Mouse (Mus musculus): ENCODE data around the gene Nkapl.
"Not testable (repeated sequence)": the region's sequence is repeated elsewhere in the genome, so short reads cannot be mapped to it uniquely, and the experiment has no call there.

The Nkapl gene

DNA sequence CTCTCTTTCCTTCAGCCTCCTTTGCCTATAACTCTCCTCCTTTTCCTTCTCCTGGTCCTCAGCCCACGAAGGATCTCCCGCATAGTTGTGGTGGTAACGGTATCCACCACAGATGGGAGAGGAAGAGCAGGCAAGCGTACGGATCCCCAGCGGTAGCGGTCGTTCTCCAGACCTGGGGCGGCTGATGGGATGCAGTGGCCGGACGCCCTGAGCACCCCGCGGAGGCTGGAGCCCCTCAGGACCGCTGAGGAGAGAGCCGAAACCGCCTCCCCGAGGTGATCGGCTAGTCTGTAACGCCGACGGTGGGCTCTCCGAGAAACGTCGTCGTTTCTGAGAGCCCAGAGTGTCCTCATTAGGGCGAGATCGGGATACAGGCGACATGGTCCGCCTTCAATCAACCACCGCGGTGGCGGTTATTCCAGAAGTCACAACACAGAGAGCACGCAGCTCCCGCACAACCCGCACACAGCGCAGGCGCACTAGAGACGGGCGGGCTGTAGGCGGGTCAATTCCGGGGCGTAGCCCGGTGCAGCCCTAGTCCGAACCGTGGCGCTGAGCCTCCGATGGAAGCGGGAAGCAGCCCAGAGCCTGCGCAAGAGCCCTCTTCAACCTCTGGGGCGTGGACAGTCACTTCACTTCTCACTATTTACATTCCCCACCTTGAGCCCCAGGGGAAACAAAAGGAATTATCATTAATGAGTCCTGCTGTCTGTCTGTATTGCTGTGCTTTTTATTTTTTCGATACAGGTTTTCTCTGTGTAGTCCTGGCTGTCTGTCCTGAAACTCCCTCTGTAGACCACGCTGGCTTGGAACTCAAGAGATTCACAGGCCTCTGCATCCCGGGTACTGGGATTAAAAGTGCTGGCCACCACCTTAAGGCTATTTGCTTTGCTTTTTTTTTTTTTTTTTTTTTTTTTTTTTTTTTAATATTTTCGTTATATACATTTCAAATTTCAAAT lies at the start of gene Nkapl:
Nkapl (minus strand) TSS at position 449 of the 959 bp plus-strand sequence.
- peak; percentile 66 to 69 for DNase-seq (ENCODE audit: low spot score in 2 of 2)

DNA sequence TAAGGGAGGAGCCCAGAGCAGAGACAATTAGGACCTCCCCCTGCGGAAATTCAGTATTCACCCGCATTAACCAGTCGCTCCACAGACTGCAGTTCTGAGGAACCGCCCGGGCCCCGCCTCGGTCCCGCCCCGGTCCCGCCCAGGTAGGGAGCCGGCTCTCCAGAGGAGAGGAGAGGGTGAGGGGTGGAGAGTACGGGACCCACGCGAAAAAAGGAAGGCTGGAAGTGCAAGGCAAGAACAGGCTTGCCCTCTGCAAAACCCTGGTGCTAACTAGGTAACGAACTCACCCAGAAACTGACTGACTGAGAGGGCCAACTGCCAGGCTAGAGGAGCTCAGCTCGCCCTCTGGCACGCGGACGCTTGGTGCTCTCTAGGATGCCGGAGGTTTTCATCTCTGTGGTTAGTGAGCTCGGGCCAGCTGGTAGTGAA lies 37.9 kb upstream of the Nkapl start:
- peak; percentile 77 to 79 for DNase-seq (ENCODE audit: low spot score in 2 of 2)

DNA sequence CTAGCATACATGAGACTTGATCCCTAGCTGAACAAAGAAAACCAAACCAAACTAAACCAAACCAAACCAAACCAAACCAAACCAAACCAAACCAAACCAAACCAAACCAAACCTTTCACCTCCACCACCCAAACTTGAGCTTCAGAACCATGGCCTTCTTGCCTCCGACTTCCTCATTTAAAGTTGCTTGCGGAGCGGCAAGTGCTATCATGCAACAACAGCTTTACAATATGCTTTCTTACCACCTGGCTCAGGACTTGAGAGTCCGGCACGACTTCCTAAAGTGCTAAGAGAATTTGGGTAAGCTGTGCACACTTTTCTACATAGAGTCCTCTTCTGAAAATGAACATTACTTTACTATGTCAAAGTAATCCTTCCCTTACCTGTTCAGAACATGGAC lies 34.0 kb upstream of the Nkapl start:
- DNase-seq (ENCODE audit: low spot score in 2 of 2), result no peak

DNA sequence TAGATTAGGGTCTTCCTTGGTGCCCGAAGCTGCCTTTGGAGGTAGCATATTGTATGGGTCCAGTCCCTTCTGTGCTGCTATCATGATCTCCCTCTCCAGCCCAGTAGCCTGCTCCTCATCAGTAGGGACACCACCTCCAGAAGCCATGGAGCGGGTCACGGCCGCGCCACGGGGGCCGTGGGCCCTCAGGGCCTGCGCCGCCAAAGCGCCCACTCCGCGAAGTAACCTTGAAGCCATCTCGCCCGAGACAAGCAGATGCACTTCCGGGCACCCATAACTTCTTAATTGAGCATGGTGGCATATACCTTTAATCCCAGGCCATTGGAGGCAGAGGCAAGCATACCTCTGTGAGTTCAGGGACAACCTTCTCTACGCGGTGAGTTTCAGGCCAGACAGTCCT lies 32.9 kb upstream of the Nkapl start, which contains the start of gene Gm11273:
Gm11273 (minus strand) TSS at position 237 of the 400 bp plus-strand sequence.
- not testable (repeated sequence) for DNase-seq (ENCODE audit: low spot score in 2 of 2)

DNA sequence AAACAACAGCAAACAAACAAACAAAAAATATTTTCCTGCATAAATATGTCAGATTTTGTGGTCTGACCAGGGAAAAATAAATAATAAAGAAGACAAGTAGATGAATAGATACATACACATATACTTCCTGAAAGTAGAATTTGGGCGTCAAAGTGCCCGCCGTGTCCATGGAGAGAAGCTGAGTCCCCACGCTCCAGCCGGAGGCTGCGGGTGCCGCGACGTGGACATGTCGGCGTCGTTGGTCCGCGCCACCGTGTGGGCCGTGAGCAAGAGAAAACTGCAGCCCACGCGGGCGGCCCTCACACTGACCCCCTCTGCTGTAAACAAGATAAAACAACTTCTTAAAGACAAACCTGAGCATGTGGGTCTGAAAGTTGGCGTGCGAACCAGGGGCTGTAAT lies 26.8 kb upstream of the Nkapl start, which contains the start of gene AK157302:
AK157302 (plus strand) TSS at position 144 of the 400 bp plus-strand sequence.
- DNase-seq (ENCODE audit: low spot score in 2 of 2), result peak in 1 of 2 experiments; percentile 14

DNA sequence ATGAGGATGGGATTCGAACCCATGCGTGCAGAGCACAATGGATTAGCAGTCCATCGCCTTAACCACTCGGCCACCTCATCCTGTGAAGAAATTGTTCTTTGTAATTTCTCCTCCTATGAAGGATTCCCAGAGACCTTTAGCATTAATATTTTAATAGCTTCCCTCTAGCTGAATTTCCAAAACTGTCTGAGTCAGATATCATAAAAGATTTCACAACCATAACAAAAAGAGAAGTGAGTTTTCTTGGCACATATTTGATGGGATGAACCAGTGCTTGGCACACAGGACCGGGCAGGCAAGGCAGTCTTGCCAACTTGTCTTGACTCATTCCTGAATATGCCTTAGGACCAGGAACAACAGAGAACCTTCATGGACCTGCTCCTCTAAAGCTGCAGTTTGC lies 24.5 kb upstream of the Nkapl start:
- no peak for DNase-seq (ENCODE audit: low spot score in 2 of 2)

DNA sequence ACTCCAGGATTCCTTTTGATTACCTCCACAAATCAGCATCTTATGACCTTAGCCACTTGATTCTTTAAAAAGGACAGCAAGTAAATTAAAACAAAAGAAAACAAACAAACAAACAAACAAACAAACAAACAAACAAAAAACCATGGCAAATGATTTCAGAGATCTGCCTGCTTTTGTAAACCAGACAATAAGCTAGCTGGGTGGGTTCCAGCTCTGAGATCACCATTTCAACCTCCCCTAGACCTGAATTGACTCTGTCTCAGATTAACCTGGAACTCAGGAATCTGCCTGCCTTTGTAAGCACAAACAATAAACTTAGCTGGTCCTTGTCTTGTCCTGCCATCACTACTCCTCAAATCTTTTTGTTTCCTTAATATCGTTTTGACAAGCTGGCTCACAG lies 18.6 kb upstream of the Nkapl start:
- no peak for DNase-seq (ENCODE audit: low spot score in 2 of 2)

DNA sequence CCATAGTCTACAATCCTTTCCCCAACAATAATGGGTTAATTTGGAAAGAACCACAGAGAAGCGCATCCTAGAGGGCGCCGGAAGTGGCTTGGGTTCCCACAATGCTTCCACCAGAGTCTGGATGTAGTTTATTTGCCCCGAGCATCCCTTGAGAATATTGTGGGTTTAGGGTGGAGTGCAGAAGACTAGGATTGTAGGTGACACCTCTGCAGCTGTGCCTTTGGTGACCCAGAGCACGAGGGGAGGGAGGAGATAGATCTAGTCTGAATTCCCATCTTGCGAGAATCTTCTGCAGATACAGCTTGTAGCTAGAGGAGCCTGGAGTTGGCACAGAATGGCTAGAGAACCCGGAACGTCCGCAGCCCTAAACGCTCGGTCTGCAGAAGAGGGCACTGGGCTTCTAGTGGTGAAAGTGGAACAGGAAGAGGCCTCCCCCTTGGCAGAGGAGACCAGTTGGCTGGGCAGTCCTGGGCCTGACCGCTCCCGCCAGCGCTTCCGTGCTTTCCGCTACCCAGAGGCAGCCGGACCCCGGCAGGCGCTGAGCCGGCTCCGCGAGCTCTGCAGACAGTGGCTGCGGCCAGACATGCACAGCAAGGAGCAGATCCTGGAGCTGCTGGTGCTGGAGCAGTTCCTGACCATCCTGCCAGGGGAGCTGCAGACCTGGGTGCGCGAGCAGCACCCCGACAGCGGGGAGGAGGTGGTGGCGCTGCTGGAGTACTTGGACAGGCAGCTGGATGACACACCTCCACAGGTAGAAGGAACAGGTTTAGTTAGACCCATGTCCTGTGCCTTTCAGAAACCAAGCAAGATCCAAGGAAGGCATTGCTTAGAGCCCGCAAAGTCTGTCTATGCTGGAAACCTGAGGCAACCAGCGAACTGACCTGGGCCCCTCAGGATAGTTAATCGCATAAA lies 10.7 kb upstream of the Nkapl start, which contains the start of the genes Zkscan4 and Gm10065:
Zkscan4 (plus strand) TSS at position 149 of the 912 bp plus-strand sequence.
Gm10065 (minus strand) TSS at position 683 of the 912 bp plus-strand sequence.
- peak in 1 of 2 experiments; percentile 3 for DNase-seq (ENCODE audit: low spot score in 2 of 2)

DNA sequence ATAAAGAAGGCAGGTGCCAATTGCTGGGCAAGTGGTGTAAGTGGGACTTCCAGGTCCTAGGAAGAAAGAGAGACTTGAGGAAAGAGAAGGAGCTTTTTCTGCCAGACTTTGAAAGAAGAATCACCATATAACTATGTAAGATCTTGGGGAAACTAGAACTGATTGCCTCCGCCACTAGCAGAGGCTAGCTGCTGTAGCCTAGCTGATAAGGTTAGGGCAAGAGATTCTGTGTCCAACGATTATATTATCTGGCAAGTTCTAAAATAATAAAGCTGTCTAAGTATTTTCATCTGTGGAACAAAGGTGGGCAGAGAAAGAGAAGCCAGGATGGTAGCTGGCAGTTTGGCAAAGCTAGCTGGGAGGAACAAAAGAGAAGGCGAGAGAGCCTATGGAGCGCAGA lies 4.1 kb upstream of the Nkapl start:
- no peak for DNase-seq (ENCODE audit: low spot score in 2 of 2)

DNA sequence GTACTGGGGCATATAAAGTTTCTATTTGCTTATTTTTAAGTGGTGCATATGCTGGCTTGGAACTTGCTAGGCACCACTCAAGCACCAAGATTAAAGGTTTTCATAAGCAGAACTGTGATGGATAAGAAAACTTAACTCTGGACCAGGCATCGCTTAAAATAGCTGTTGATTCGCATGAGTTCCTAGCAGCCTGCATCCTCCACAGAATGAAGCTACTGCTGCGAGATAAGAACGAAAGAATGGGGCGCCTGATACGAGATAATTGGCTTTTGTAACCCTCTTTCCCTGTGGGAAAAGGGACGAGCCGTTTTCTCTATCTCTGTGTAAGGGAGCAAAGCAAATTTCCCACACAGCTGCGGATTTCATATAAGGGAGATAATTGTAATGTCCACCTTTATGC lies 788 bp upstream of the Nkapl start:
- no peak for DNase-seq (ENCODE audit: low spot score in 2 of 2)

DNA sequence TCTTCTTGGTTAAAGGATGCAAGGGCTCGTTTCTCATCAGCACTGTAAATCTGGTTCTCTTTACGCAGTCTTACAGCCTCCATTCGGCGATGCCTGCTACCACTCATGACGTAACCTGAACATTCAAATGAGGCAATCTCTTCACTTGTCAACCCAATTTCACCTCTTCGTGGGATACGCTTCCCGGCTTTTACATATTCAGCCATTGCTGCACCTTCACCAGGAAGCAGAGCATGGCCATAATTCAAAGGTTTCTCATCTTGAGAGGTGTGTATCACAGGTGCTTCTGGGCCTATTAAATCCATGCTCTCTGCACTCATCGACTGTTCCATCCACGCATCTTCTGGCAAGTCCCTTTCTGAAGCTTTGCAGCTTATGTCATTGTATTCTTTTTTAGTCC lies 973 bp downstream of the Nkapl start:
- no peak for DNase-seq (ENCODE audit: low spot score in 2 of 2)

DNA sequence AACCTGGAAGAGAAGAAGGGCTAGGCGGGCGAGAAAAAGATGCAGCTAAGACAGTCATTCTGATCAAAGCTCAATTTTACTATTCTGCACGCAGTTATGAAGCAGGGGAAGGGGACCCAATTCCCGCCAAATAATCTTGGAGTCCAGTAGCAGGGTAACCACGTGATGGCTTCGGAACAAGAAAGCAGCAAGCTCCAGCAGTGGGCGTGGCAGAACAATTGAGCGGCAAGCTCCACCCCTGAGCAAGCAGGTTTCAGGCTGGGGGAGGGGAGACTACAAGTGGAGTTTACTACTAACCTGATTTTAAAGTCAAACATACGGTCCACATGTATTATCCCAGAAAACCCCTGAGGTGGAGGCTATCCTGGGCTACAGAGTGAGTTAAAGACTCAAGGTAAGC lies 5.8 kb downstream of the Nkapl start:
- DNase-seq (ENCODE audit: low spot score in 2 of 2), result not testable (repeated sequence)

DNA sequence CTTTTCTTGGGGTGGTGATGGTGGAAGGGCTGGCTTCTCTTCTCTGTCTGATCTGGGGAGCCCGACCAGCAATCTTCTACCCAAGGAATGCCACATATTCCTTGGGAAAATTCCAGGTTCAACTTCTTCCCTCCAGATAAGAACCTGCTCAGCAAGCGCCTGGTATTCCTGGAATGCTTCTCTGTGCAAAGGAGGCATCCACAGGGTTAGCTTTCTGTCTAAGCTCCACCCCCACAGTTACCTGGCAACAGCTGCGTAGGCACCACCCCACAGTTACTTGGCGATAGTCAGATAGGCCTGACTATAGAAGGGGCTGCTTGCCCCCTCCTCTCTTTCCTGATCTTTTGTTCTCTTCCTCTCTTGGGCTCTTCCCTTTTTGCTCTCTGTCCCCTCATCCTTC lies 12.0 kb downstream of the Nkapl start:
- DNase-seq (ENCODE audit: low spot score in 2 of 2), result no peak

DNA sequence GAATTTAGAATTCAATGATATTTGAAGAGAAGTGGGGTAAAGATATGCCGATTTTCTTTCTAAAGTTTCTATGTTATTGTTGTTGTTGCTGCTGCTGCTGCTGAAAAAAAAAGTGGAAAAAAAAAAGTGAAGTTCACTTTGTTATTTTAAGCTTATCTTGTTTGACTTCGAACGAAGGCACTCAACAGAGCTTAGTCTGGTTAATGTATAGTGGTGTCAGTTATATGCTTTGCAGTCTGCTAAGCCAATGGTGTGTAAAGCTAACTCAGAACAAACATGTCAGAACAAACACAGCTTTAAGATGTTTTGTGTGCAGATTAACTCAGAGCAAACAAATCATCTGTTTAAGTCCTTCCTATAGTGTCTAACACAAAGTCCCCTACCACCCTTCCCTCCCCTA lies 14.2 kb downstream of the Nkapl start:
- DNase-seq (ENCODE audit: low spot score in 2 of 2), result no peak

DNA sequence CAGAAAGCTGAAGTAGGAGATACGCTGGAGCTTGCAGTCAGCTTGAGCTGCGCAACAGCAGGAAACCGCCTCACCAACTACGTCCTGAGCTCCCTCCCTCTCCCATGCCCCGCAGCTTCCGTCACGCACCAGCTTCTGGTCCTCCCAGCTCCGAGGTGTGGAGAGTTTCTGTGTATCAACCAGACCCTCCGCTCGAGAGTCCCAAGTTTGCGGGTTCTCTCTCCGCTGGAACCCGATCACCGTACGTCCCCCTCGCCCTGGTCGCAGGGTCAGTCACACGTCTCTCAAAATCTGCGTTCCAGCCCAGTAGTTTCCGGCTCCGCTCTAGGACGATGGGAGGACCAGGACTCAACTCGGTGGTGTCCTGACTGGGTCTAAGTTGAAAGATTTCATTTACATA lies 14.9 kb downstream of the Nkapl start, which contains the start of gene Zscan26:
Zscan26 (minus strand) TSS at position 282 of the 400 bp plus-strand sequence.
- DNase-seq (ENCODE audit: low spot score in 2 of 2), result peak; percentile 69 to 76

DNA sequence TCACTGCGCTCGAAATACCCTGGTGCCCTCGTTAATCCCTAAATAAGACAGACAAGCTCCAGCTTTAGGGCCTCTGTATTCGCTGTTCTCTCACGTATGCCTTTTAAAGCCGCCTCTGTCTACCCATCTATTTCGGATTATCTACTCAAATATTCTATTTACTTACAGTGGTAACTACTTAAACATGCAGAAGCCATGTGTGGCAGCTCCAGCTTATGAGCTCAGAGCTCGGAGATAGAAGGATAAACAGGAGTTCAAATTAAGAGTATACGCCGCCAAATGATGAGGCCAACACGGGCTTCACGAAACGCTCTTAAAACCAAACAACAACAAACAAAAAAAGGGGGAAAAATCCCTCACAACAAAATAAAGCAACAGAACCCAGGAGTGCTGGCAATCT lies 15.3 kb downstream of the Nkapl start:
- DNase-seq (ENCODE audit: low spot score in 2 of 2), result no peak

DNA sequence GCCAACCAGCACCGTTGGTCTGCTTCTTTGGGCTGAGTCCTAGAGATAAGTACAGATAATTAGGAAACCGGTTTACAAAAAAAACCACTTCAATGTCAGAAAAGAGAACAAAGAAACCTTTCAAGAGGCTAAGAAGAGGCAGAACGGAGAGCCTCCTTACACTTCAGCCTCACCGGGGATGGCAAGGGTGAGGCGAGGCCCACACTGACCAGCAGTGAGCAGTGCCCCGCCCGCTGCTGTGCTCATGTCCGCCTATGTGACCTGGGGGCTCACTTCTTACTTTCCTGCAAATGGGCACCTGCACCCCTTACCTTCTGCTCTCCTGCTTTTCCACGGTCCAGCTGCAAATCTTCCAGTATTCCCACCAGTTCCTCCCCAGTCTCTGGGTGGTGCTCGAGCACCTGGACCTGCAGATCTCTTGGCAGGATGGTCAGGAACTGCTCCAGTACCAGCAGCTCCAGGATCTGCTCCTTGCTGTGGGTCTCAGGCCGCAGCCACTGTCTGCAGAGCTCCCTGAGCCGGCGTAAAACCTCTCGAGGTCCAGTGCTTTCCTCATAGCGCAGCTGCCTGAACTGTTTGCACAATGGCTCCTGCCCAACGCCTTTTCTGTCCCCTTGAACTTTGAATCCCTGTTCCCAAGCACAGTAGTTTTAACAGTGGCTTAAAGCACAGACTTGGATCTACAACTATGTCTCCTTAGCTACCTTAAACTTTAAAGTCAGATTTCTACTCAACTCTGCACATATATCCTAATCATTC lies 20.3 kb downstream of the Nkapl start:
- no peak for DNase-seq (ENCODE audit: low spot score in 2 of 2)

DNA sequence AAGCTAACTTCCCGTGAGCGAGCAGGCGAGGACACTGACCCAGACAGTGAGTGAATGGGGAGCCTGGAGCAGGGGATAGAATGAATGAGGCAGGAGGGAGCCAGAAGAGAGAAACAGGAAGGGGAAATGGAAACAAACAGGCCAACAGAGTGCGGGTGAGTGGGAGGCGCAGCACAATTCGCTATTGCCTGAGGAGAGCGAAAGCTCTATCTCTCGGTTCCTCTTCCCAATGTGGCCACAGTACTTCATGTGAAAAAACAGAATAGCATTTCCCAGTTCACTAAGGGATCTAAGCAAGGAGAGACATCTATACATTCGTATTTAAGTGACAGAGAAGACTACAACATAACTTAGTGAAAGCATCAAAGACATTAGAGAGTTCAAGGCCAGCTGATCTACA lies 21.5 kb downstream of the Nkapl start:
- DNase-seq (ENCODE audit: low spot score in 2 of 2), result peak in 1 of 2 experiments; percentile 14

DNA sequence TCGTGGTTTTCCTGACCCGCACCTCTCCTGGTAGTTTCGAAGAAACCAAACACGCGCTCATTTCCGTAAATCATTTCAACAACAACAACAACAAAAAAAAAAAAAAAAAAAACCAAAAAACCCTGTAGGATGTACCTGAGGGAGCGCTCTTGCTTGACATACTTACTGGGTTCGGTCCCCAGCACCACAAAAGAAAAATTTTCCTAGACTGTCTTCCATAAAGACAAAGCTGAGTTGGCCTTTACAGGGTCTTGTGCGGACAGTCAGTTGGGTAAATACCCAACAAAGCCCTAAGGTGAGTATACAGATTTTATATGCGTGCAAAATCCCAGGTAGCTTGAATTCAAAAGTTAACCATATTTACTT lies 27.1 kb downstream of the Nkapl start:
- no peak for DNase-seq (ENCODE audit: low spot score in 2 of 2)

DNA sequence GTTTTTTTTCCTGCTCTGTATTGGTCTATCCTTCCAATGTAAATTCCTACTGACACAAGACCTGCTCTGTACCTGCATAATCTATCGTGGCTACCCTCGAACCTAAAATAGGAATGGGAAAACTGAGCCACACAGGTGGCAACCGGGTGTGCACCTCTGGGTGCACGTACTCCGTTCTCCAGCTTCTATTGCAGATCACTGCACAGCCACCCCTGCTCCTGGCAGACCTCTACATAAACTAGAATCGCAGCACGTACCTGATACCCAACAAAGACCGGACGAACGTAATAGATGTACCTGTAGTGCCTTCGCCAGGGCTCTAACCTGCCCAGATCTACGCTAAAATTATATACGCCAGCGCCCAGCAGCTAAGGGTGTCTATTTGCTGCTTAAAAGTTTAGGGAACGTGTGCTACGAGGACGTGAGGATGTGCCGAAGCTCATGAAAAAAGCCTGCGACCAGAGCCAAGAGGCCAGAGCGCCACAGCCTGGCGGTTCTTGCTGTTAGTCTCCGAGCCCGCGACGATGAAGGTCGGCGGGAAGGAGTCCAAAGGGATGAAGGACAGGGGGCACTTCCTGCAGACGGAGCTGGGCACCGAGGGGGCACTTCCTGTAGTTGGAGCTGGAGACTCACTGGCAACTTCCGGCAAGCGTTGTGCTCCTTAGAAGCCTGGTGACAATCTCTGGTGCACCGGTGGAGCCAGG lies 27.7 kb downstream of the Nkapl start, which contains the start of gene Pgbd1:
Pgbd1 (minus strand) TSS at position 556 of the 704 bp plus-strand sequence.
- peak; percentile 27 to 32 for DNase-seq (ENCODE audit: low spot score in 2 of 2)

All from spleen, postnatal 36 days (tissue).